Comparison of ENCODE assay signal across 14 mouse cellular contexts in the genomic region with DNA sequence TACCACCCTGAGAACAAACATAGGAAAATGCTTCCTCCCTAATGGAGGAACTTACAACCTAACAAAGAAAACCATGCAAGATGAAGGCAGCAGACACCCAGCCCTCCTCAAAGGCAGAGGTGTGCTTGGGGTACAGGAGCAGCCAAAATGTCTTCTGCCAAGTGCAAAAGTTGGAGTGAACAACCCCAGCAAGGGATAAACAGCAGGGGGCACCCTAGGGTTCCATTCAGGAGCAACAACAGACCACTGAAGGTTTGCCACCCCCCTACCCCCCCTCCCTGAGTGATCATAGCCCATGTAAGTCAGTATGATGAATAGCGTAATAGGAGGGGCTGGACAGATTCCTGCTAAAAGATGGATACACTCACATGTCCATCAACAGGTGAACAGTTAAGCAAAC. TPM values are rescaled to one million over a fixed set of nuclear protein-coding genes. Genes with fewer than 3 reads are reported as not detected.
DNase-seq lines count a peak whose midpoint lies in the region; ATAC-seq and TF ChIP-seq lines count a peak whose summit lies in the region.
"Had no signal": no experiment of that assay in that cellular context is flagged by ENCODE, and none has a peak within 500 bp of the region (broad histone marks: within the 10 kb centered on the region; RNA-seq: fewer than 3 reads in every experiment).

No protein-coding gene starts in this region.

- no peaks in the 10 kb centered on the region for H3K27me3 ChIP-seq in stomach, postnatal 0 days (ENCODE audit: control insufficient read depth, insufficient read depth, low read length)

- 100% methylated on average over 1 of the region's 1 CpGs for WGBS in stomach, postnatal 0 days

- peaks cover 8% of the 10 kb centered on the region; the same call in 1 of the 2 replicates for H3K4me1 ChIP-seq in stomach, postnatal 0 days (replicated peaks; ENCODE audit: control insufficient read depth, insufficient read depth)

- no peaks in the 10 kb centered on the region for H3K9me3 ChIP-seq in stomach, postnatal 0 days (ENCODE audit: control insufficient read depth, low read length)
- H3K9me3 ChIP-seq: embryonic facial prominence, embryonic 13.5 days; liver, embryonic 13.5 days had no signal

- H3K4me3 ChIP-seq in layer of hippocampus, adult 2 months: no peak overlapping the region
- H3K4me3 ChIP-seq in stomach, postnatal 0 days (ENCODE audit: low read depth, low read length): no peak overlapping the region
- H3K4me3 ChIP-seq: embryonic facial prominence, embryonic 13.5 days; liver, embryonic 13.5 days had no signal

- H3K36me3 ChIP-seq in stomach, postnatal 0 days (ENCODE audit: control insufficient read depth, insufficient read depth, low read length): no peaks in the 10 kb centered on the region
- H3K36me3 ChIP-seq: embryonic facial prominence, embryonic 13.5 days; liver, embryonic 13.5 days had no signal

- TF ChIP-seq CTCF in layer of hippocampus, adult 2 months (conservative IDR thresholded peaks at IDR 0.05): peak; percentile 49
- TF ChIP-seq CTCF in stomach, postnatal 0 days (IDR thresholded peaks at IDR 0.05; ENCODE audit: low read depth): peak; percentile 29

- H3K4me2 ChIP-seq in stomach, postnatal 0 days (replicated peaks; ENCODE audit: low read depth): no peak overlapping the region
- H3K4me2 ChIP-seq: embryonic facial prominence, embryonic 13.5 days; liver, embryonic 13.5 days had no signal

- peak; percentile 10 for DNase-seq in adrenal gland, postnatal 10 days
- no peak for DNase-seq in adrenal gland, postnatal 4 days (ENCODE audit: low spot score in 2 of 2)
- DNase-seq in layer of hippocampus, adult 2 months (ENCODE audit: low spot score in 2 of 2): no peak
- DNase-seq in layer of hippocampus, adult 9-10 months (ENCODE audit: low spot score): no peak
- peak; percentile 54 for DNase-seq in testis, postnatal 10 days (ENCODE audit: low spot score)
- DNase-seq in testis, postnatal 14 days (ENCODE audit: low spot score): no peak
- DNase-seq in stomach, postnatal 0 days (ENCODE audit: low spot score): no peak
- no peak for DNase-seq in right cerebral cortex, postnatal 14 days
- DNase-seq: cerebellum, postnatal 25 days; heart, postnatal 10 days; kidney, postnatal 10 days; liver, embryonic 13.5 days; thymus, postnatal 36 days had no signal

- H3K27ac ChIP-seq in layer of hippocampus, adult 2 months: no peak overlapping the region
- no peak overlapping the region for H3K27ac ChIP-seq in stomach, postnatal 0 days (replicated peaks)
- H3K27ac ChIP-seq: embryonic facial prominence, embryonic 13.5 days; liver, embryonic 13.5 days had no signal

- no peak for TF ChIP-seq EP300 in stomach, postnatal 0 days (optimal IDR thresholded peaks at IDR 0.05)

- H3K9ac ChIP-seq in stomach, postnatal 0 days (ENCODE audit: low read length): no peak overlapping the region
- H3K9ac ChIP-seq: embryonic facial prominence, embryonic 13.5 days; liver, embryonic 13.5 days had no signal

- no peak for ATAC-seq in stomach, postnatal 0 days (ENCODE audit: low FRiP score, low TSS enrichment)

RNA-seq across cellular contexts. Expression of gene Phf21b, which starts 5.5 kb away (rescaled TPM):
- 1 to 10 TPM; 1.3 to 2.5 TPM for total RNA-seq in adrenal gland, postnatal 10 days (2021)
- total RNA-seq in adrenal gland, postnatal 4 days (2021): 1 to 10 TPM; 4.7 to 6.8 TPM
- 10 to 100 TPM in 1 of 2 experiments, 1 to 10 TPM in 1; 8.8 to 11.9 TPM for total RNA-seq in layer of hippocampus, adult 2 months (2021)
- polyA plus RNA-seq in stomach, postnatal 0 days (2015; fragmentation: Nextera tagmentation; extraction: Ambion mirVana): 0.12 and 0.16 TPM in 2 replicates

Comparison
In these comparisons a context has a peak if more than half of its experiments do, and no peak if none do; other contexts are left out.
1. DNase-seq: peak in adrenal gland, postnatal 10 days (single experiment) and testis, postnatal 10 days (single experiment); none in adrenal gland, postnatal 4 days (0 of 2), layer of hippocampus, adult 2 months (0 of 2), layer of hippocampus, adult 9-10 months (single experiment), testis, postnatal 14 days (single experiment), stomach, postnatal 0 days (single experiment) and right cerebral cortex, postnatal 14 days (single experiment).